Mouse (Mus musculus) embryo, embryonic 11 days (tissue): ENCODE measurements around the gene Slirp.
A peak's percentile ranks its signal among the peaks of the same experiment; 100 is the strongest.

ENCODE experiments used
- DNase-seq: peaks from one replicate; pipeline ENCODE4 v3.0.0-alpha.2; 2015

The Slirp gene

DNA sequence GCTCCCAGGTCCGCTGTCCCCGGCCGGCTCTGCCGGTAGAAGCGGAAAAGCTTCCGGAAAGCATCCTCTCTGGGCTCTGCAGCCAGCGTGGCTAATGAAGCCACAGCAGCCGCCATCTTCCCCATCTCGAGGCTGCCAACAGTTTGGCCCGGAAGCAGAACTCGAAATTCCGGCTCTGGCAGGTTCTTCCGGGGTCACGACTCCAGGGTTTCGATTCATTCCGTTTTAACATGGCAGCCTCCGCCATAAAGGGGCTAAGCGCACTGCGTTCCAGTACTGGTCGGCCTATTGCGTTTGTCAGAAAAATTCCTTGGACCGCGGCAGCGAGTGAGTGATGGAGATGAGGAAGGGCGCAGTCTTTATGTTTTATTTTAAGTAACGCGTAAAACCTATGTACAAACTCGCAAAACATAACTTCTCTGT, at the start of gene Slirp, which contains the start of gene Alkbh1:
Slirp (plus strand) TSS at position 197 of the 423 bp plus-strand sequence.
Alkbh1 (minus strand) TSS at position 318 of the 423 bp plus-strand sequence.
- peak; percentile 96 for DNase-seq

DNA sequence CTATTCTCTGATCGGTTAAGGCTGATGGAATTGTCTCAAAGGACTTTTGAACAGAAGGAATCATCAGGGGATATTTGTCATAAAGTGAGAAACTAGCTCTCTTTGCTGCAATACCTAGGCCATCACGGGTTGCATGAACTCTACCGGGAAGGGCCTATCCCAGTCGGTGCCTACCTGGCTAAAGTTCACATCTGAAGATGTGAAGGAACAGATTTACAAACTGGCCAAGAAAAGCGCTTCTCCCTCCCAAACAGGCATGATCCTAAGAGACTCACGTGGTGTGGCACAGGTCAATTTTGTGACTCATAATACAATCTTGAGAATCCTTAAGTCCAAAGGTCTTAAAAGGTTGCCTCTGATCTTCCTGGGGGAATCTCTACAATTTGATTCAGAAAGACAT, 49.4 kb upstream of the Slirp start:
- DNase-seq: no peak

DNA sequence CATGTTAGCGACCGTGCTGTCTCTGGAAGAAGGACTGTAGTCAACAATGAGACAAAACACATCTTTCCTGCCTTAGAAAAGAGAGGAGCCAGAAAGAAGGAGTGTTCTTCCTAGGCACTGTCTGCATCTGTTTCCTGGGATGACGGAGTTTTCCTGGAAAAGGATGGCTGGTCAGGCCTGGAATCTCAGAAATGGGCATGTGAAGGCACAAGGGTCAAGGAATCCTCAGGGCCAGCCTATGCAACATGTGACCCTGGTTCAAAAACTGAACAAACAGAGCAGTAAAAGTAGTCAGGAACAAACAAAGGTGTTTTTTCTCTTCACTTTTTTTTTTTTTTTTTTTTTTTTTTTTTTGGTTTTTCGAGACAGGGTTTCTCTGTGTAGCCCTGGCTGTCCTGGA, 46.6 kb upstream of the Slirp start:
- no peak for DNase-seq

DNA sequence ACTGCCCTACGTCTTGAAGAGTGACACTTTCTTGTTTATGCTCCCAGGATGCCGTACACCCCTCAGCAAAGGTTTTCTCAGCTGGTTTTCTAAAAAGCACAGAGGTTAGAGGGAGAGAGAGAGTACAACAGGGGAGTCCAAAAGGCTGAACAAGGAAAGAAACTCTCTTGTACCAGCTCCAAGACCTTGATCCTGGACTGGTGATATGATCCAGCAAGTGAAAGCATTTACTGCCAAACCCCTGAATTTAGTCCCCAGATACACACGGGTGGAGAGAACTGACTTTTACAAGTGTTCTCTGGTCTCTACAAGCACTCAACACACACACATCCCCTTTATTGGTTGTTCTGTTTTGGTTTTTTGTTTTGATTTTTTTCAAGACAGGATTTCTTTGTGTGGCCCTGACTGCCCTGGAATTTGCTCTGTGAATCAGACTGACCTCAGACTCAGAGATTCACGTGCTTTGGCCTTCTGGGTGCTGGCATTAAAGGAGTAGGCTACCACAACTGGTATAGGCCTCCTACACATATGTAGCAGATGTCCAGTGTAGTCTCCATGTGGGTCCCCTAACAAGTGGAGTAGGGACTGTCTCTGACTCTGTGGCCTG, 45.8 kb upstream of the Slirp start:
- DNase-seq: no peak

DNA sequence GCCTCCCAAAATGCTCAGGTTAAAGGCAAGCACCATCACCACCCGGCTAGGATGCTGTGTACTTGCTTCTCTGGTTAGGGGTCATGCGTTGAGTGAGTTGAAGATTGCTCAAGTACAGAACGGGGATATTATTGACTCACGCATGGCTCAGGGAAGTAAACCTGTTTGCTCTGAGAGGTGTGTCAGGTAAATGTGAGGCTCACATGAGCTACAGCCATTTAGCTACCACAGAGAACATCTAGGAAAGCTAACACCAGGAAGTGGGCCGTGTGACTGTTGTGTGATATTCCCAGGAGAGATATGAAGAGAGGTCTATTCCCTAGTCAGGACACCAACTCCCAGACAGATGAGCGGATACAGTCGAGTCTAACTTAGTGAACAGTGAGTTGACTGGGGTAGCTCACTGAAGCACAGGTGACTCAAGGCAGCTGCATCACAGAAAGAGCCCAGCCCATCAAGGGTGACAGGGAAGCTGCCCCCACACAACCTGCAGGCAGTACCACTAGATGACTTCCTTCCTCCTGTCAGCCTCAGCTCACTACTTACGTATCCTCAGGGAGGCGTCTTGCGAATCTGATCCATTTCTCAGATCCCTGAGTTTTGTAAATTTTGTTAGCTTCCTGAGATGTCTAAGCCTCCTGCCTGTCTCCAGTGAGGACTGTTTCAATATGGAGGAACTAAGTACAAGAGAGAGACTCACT, 44.4 kb upstream of the Slirp start:
- no peak for DNase-seq

DNA sequence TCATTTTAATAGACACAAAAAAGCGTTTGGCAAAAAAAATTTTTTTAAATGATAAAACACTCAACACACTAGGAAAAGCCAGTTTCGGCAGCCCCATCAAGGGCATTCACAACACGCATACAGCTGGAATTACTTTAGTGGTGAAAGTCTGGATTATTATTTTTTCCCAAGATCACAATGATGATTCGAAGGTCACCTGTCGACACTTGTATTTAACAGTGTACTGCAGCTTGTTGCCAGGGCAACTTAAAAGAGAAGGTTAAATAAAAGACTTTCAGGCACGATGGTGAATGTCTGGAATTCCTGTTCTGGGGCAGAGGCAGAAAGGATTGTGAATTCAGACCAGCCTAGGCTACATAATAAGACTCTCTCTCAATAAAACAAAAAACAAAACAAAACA, 41.8 kb upstream of the Slirp start:
- DNase-seq: peak; percentile 22

DNA sequence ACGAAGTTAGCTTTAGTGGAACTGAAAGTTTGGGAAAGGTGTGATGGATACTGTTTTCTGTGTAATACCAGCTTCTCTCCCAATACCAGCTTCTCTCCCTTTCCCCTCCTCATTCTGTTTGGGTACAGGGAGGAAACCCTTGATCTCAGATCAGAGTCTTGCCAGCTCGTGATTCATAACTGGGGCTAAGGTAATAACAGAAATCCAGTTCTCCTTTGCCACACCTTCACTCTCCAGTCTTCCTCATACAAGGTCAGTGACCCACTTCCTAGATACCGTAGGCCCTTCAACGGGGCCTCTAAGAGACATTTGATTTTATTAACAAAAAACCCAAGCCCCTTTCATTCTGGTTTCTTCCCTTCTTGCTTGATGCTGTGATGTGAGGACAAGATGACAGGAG, 38.5 kb upstream of the Slirp start:
- no peak for DNase-seq

DNA sequence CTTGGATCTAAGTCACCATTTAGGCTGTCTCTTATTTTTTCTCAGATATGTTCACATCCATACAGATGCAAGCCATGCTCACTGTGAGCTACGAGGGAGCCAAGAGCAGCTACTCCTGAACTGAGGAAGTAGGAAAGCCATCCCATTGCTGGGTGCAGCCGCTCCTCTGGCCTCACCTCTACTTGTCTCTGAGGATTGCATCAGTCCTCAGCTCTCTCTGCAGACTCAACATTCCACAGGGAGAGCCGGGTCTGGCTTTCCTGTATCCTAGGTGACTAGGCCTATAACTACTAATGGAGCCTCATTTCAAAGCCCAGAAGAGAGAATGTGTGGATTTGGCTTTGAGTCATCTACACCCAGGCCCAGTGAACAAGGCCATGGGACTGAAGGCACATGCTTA, 38.0 kb upstream of the Slirp start:
- no peak for DNase-seq

DNA sequence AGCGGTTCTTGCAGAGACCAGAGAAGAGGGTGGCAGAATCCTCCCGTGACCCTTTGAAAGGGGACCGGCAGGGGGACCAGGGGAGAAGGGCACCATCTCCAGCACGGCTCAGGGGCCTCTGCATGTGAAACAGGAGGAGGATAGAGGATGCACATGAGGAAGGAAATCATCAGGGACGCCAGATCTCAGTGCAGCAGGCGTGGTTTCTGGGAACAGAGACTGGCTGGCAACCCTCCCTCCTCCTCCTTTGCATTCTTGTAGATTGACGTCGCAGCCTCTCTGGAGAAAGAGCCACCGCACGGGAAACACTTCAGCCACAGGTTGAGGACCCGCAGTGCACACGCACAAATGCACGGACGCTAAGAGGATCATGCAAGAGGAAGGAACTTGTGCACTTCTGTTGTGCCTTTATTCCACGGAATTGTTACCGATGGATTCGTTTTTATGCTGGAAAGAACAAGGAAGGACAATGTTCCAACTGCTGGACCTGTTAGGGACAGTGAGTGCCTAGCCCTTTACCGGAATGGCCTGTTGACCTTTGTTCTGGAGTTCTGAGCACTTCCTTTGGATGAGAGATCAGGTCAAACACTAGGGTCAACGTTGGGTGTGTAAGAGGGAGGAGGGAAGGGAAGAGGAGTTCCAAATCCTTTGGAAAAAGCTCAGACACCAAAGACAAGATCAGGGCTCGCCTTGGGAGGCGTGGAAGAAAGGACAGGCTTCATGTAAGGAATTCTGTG, 35.7 kb upstream of the Slirp start:
- DNase-seq: peak; percentile 65

DNA sequence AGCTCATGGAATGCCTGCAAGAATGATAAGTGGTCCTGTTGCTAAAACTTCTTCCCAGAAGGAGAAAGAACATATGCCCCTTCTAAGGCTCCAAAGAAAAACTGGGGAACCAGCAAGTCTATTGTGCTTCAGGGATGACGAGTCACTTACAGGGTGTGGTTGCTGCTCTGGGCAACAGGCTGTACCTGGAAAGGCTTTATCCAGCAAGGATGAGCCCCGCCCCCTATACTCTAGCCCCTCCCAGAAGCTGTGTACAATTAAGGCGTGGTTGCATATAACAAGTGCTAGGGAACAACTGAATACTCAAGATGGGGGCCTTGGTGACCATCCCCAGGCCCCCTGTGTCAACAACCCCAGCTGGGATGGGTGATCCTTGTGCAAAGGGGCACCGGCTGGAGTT, 34.6 kb upstream of the Slirp start:
- DNase-seq: no peak

DNA sequence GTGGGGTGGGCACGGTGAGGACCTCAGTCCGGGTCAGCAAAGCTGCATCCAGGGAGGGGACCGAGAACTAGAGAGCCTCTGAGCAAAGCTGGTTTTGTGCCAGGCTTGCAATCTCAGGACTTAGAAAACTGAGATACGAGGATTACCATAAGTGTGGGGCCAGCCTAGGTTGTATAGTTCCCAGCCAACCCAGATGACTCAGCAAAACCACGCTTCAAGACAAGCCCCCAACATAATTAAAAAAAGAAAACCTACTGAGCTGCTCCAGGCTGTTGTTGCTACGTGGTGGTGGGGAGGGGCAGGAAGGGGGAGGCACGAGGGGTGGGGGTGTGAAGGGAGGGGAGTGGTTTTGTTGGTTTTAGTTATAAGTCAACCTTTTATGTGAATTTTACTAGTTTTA, 32.7 kb upstream of the Slirp start:
- DNase-seq: no peak

DNA sequence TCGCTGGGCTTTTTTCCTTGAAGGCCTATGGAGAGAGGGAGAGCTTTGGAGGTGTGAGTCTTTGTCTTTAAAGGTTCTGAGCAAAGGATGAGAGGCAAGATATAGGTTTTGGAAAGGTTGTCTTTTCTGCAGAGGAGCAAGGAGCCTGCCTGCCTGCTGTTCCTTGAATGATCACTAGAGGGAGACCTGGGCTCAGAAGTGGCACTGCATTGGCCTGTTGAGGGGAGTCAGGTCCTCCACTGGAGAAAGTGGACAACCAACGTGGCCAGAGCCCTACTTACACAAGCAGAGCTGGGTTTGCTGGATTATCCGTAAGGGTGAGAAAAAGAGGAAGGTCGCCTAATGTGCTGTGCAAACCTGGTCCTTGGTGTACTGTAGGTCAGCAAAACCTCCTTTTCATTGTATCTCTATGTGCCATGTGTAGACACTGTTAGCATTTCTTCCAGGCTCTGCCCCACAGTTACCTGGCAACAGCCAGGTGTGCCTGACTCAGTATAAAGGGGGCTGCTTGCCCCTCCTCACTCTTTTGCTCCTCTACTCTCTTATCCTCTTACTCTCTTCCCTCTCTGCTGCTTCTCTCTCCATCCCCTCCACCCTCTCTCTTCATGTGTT, 30.4 kb upstream of the Slirp start:
- peak; percentile 75 for DNase-seq

DNA sequence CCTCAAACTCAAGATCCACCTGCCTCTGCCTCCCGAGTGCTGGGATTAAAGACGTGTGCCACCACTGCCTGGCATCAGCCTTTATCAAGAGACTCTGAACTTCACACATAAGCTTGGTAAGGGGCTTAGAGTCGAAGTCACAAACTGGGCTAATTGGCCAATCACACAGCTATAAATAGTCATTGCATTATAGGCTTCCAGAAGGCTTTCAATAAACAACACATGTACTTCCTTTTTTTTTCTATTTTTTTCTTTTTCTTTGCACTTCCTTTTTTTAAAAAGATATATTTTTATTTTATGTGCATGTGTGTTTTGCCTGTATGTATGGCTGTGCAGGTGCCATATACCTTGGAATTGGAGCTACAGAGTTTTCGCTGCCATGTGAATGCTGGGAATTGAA, 28.3 kb upstream of the Slirp start:
- DNase-seq: no peak

DNA sequence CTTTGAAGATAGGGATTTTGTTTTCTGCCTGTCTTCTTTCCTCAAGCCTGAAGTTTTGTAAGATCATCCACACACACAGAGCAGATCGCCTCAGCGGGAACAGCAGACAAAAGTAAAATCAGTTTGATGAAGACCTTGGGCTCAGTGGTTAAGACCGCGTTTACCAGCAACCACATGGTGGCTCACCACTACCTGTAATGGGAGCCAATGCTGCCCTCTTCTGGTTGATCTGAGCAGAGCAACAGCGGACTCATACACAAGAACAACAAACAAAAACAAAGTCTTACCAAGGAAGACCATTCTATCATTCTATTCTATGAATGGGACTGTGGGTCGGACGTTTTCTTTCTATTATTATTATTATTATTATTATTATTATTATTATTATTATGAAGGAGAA, 27.0 kb upstream of the Slirp start:
- DNase-seq: peak; percentile 66

DNA sequence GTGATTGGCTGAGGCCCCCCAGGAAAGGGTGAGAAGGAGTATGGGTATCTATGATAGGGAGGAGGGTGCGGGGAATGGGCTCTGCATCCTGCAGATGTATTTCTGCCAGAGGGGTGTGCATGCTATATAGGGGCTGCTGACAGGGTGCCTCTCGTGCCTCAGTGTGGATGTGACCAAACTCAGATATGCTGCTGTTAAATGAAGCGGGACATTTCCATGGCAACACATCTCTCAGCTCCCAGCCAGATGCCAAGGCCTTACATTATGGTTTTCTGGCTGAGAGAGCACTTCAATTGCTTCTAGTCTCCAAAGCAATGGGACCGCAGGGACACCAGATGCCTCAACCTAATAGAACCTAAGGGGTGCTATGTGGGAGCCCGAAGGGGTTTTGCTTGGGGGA, 24.8 kb upstream of the Slirp start:
- DNase-seq: peak; percentile 45

DNA sequence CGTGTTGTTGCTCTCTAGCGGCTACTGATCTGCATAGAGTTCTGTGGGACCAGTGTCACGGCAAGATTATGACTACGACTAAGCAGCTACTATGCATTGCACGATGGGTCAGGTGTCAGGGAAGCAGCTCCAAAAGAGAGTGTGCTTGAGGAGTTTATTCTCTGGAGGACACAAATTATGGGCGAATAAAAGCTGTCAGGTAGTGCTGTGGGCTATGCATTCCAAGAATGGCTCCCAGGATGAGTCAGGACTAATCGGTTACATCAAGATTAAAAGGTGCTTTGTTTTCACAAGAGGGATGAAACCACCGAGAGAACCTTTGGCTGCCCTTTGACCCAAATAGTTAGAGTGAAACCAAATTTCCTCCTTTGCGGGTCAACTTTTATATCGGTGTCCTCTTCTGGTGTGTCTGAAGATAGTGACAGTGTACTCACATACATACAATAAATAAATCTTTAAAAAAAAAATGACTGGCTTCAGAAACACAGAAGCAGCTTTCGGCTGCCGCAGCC, 23.7 kb upstream of the Slirp start:
- no peak for DNase-seq

DNA sequence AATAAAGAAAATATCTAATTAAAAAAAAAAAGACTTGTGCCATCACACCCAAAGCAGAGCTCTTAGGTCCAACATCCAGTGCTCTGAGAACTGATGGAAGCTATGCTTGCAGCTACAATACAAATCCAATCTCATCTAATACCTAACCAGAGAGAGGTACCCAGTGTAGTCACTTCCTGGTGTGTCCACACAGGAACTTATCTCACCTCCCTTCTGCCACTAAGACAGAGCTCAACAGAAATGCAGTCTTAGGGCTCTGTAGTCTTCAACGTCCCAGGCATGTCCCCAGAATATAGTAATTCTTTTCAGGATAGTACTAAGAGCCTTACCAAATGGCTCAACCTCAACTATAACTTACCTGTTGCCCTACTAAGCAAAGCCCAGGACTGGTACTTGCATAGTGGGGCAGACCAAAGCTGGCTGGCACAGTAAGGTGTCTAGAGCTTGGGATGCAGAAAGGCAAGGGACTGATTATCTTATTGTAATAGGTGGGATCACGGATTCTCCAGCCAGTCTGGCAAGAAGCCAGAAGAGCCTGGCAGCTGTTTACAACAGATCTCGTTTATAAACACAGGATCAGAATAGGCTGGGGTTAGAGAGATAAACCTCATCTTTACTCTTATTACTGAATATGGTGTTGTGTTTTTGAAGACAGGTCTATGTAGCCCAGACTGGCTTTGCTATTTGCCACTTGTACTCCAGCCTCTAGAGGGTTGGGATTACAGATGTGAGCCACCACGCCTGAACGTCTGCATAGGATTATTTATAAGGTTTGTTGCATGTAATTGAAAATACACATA, 21.8 kb upstream of the Slirp start:
- DNase-seq: no peak

DNA sequence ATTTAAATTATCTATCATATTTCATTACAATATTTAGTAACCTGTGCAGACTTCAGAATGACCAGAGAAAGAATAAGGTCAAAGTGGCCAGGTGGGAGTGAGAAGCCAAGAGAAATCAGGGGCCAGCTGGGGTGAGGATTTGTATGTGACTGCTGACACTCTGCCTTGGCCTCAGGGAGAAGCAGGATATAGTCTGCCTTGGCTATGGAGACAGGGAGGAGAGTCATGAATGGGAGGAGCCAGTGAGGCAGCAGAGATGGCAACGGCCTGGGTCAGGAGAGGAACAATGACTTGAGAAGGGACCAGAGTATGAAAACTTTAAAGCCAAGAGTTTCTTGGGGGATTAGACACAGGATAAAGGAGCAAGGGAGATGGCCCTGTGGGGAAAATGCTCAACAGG, 20.0 kb upstream of the Slirp start:
- DNase-seq: no peak

DNA sequence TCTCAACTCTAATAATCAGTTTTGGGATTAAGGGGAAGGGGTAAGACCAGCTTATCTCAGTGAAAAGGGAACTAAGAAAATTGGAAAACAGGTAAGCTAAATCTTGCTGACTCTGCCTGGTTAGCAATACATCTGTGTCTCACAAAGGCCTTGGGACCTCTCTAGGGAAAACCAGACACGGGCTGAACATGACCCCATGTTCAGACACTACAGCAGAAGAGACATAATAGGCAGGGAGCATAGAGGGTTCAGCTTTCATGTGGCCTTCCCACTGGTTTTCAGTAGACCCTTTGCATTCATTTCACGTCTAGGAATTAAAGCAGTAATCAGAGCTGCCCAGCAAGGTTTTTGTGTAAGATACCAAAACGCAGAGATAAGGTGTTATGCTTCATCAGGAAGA, 19.2 kb upstream of the Slirp start:
- DNase-seq: no peak

DNA sequence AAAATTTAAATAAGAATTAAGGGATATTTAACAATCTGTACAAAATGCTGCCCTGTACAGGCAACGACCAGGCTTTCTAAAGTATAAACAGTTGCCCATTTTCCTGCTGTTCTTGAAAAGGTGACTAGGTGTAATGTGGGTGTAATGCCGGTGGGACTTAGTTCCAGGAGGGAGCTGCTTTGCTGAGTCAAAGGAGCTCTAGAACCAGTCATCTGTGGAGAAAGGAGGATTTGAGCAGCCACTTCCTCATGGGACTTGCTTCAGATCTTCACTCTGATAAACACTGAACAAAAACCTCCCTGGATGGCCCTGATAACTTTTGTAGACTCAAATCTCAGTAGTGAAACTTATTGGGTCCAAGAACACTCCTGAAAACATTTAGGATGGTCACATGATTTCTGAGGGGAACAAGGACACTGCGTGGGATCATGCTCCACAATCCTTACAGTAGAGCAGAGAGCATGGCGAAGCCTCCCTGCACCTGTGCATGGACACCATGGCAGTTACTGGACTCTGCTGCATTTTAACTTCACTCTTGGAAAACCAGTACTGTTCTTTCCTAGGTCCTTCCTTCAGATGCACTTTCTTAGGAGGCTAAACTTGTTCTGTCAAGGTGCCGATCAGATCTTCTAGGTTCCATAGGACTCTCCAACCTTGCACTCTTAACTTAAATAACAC, 17.2 kb upstream of the Slirp start:
- DNase-seq: no peak

DNA sequence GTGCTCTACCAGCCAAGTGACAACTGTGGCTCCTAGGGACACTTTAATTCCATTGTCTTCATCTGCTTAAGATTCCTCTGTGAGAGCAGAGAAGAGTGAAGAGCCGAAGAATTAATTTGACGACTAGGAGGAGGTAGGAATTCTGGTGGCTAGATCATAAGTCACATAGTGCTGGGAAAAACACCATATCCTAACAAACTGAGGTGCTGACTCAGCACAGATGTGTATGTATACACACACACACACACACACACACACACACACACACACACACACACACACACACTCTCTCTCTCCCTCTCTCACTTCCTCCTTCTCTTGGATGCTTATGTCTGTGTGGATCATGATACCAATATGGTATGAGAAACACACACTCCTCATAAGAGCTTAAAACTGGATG, 15.4 kb upstream of the Slirp start:
- DNase-seq: no peak

DNA sequence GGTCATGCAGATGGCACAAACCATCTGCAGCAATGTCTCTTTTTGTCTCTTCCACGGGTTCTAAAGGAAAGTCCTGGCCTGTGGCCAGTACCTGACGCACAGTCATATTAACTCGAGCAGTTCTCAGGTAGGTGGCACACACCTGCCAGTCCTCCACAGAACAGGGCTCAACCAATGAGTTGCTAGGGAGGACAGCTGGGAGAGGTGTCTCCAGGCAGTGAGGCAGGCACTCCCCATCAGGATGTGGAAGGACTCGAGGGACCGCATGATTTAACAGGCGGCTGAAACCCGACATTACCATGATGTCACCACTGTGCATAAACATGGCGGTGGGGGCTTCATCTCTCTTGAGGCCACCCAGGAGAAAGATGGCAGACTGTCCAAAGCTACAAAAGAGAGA, 14.8 kb upstream of the Slirp start:
- DNase-seq: no peak
